Mouse (Mus musculus) stomach, embryonic 15.5 days (tissue): Measurements from ENCODE around the gene Tmem63b. TPM values are rescaled to one million over a fixed set of nuclear protein-coding genes. Genes with fewer than 3 reads are reported as not detected.

Source experiments
- ATAC-seq: fragments of 200-750 bp; cut with Nextera tagmentation; 2 replicates; pipeline ENCODE4 v1.8.0; 2017; ENCODE audit warnings: low read depth, moderate number of reproducible peaks, moderate TSS enrichment; ENCODE audit not compliant: insufficient read depth, low FRiP score
- H3K27ac ChIP-seq: fragments of 300-500 bp; sonication (generic); 2 replicates; pipeline ENCODE4 v1.5.1; 2015; ENCODE audit warnings: mild to moderate bottlenecking, inconsistent platforms
- H3K27me3 ChIP-seq: fragments of 300-500 bp; sonication (generic); replicated peaks from 2 replicates; pipeline ENCODE4 v1.6.1; 2015; ENCODE audit warnings: inconsistent platforms
- H3K36me3 ChIP-seq: fragments of 300-500 bp; sonication (generic); 2 replicates; pipeline ENCODE4 v1.6.1; 2015; ENCODE audit warnings: inconsistent platforms
- H3K4me1 ChIP-seq: fragments of 300-500 bp; sonication (generic); 2 replicates; pipeline ENCODE4 v1.6.1; 2015; ENCODE audit warnings: inconsistent platforms
- H3K4me2 ChIP-seq: fragments of 300-500 bp; sonication (generic); 2 replicates; pipeline ENCODE4 v1.6.1; 2015; ENCODE audit warnings: mild to moderate bottlenecking, inconsistent platforms
- H3K4me3 ChIP-seq: fragments of 300-500 bp; sonication (generic); replicated peaks from 2 replicates; pipeline ENCODE4 v1.5.1; 2015; ENCODE audit warnings: inconsistent platforms
- H3K9ac ChIP-seq: fragments of 300-500 bp; sonication (generic); 2 replicates; pipeline ENCODE4 v1.6.1; 2015; ENCODE audit warnings: inconsistent platforms
- H3K9me3 ChIP-seq: fragments of 300-500 bp; sonication (generic); 2 replicates; pipeline ENCODE4 v1.6.1; 2016; ENCODE audit warnings: inconsistent platforms
- WGBS: fragments of 180-500 bp; shearing (Covaris S2); methylation state at CpG from one replicate; pipeline ENCODE4 v1.1.7; 2015; 5-methylcytosine and 5-hydroxymethylcytosine counted together
- polyA plus RNA-seq: library from polyadenylated mRNA; unstranded; fragments of >200 nt; fragmentation: Nextera tagmentation; extraction: Ambion mirVana; gene quantifications from 2 replicates; pipeline ENCODE4 v1.2.1, GENCODE M21; 2015

Tmem63b gene
- polyA plus RNA-seq, 1 experiment from 2014 or later, result 39.8 TPM

- ATAC-seq, result peak; percentile 67; the same call in 1 of the 2 replicates
- Histone ChIP-seq H3K4me2 (no peak overlapping the region), H3K36me3 (peaks cover 4% of the 10 kb centered on the region; the same call in 1 of the 2 replicates), H3K27ac (peak overlapping the region; percentile 54), H3K4me1 (peaks cover 13% of the 10 kb centered on the region; the same call in 1 of the 2 replicates), H3K27me3 (no peaks in the 10 kb centered on the region), H3K4me3 (no peak overlapping the region), H3K9ac (no peak overlapping the region), H3K9me3 (no peaks in the 10 kb centered on the region)
- WGBS, result 29% methylated on average over 4 of the region's 4 CpGs
Observed at GRCm38 (mm10) chr17:45702254-45702653, 15.5 kb upstream of the Tmem63b start.

GRCm38 (mm10) chr17:45701236-45701591, 14.5 kb upstream of the Tmem63b start:
- no peaks in the 10 kb centered on the region for H3K9me3 ChIP-seq
- no peaks in the 10 kb centered on the region for H3K27me3 ChIP-seq
- H3K4me1 ChIP-seq, result peaks cover 13% of the 10 kb centered on the region; the same call in 1 of the 2 replicates
- H3K27ac ChIP-seq, result no peak overlapping the region
- ATAC-seq, result no peak
- H3K4me2 ChIP-seq, result no peak overlapping the region
- WGBS, result 70% methylated on average over 9 of the region's 9 CpGs
- H3K9ac ChIP-seq, result no peak overlapping the region
- peaks cover 9% of the 10 kb centered on the region; the same call in 1 of the 2 replicates for H3K36me3 ChIP-seq
- H3K4me3 ChIP-seq, result no peak overlapping the region

GRCm38 (mm10) chr17:45700496-45701235, 14.0 kb upstream of the Tmem63b start:
- H3K36me3 ChIP-seq, result peaks cover 10% of the 10 kb centered on the region; the same call in 1 of the 2 replicates
- H3K9me3 ChIP-seq, result no peaks in the 10 kb centered on the region
- no peak overlapping the region for H3K27ac ChIP-seq
- peak; percentile 33; the same call in 1 of the 2 replicates for ATAC-seq
- H3K4me2 ChIP-seq, result no peak overlapping the region
- 46% methylated on average over 9 of the region's 16 CpGs for WGBS
- H3K9ac ChIP-seq, result no peak overlapping the region
- no peaks in the 10 kb centered on the region for H3K27me3 ChIP-seq
- H3K4me1 ChIP-seq, result peaks cover 13% of the 10 kb centered on the region; the same call in 1 of the 2 replicates
- H3K4me3 ChIP-seq, result no peak overlapping the region

- Histone ChIP-seq H3K9me3 (no peaks in the 10 kb centered on the region), H3K27me3 (no peaks in the 10 kb centered on the region), H3K4me3 (no peak overlapping the region), H3K36me3 (peaks cover 10% of the 10 kb centered on the region; the same call in 1 of the 2 replicates), H3K27ac (no peak overlapping the region), H3K4me1 (peaks cover 19% of the 10 kb centered on the region), H3K4me2 (no peak overlapping the region), H3K9ac (no peak overlapping the region)
- WGBS, result 72% methylated on average over 3 of the region's 3 CpGs
- no peak for ATAC-seq
Observed at GRCm38 (mm10) chr17:45699039-45699740, 12.5 kb upstream of the Tmem63b start.

- Histone ChIP-seq H3K4me3 (no peak overlapping the region), H3K27me3 (no peaks in the 10 kb centered on the region), H3K4me1 (peaks cover 25% of the 10 kb centered on the region), H3K9me3 (no peaks in the 10 kb centered on the region), H3K4me2 (no peak overlapping the region), H3K36me3 (peaks cover 10% of the 10 kb centered on the region; the same call in 1 of the 2 replicates), H3K27ac (no peak overlapping the region), H3K9ac (no peak overlapping the region)
- WGBS, result 78% methylated on average over 6 of the region's 6 CpGs
- ATAC-seq, result no peak
Observed at GRCm38 (mm10) chr17:45698368-45698767, 11.7 kb upstream of the Tmem63b start.

- peaks cover 25% of the 10 kb centered on the region for H3K4me1 ChIP-seq
- H3K9me3 ChIP-seq, result no peaks in the 10 kb centered on the region
- no peaks in the 10 kb centered on the region for H3K27me3 ChIP-seq
- ATAC-seq, result no peak
- peak overlapping the region; percentile 49 for H3K27ac ChIP-seq
- no peak overlapping the region for H3K9ac ChIP-seq
- peaks cover 10% of the 10 kb centered on the region; the same call in 1 of the 2 replicates for H3K36me3 ChIP-seq
- 86% methylated on average over 9 of the region's 9 CpGs for WGBS
- no peak overlapping the region for H3K4me2 ChIP-seq
- H3K4me3 ChIP-seq, result no peak overlapping the region
Observed at GRCm38 (mm10) chr17:45696981-45697380, 10.3 kb upstream of the Tmem63b start.

GRCm38 (mm10) chr17:45695227-45696120, 8.8 kb upstream of the Tmem63b start:
- Histone ChIP-seq H3K36me3 (peaks cover 10% of the 10 kb centered on the region; the same call in 1 of the 2 replicates), H3K27me3 (no peaks in the 10 kb centered on the region), H3K27ac (no peak overlapping the region), H3K4me2 (no peak overlapping the region), H3K4me3 (no peak overlapping the region), H3K9ac (no peak overlapping the region; the same call in 1 of the 2 replicates), H3K4me1 (peaks cover 21% of the 10 kb centered on the region; the same call in 1 of the 2 replicates), H3K9me3 (no peaks in the 10 kb centered on the region)
- no peak for ATAC-seq
- whole genome bisulfite sequencing, result 60% methylated on average over 23 of the region's 23 CpGs

- peaks cover 16% of the 10 kb centered on the region; the same call in 1 of the 2 replicates for H3K4me1 ChIP-seq
- no peaks in the 10 kb centered on the region for H3K9me3 ChIP-seq
- 67% methylated on average over 18 of the region's 18 CpGs for WGBS
- H3K4me2 ChIP-seq, result peak overlapping the region; percentile 12; the same call in 1 of the 2 replicates
- H3K4me3 ChIP-seq, result no peak overlapping the region
- 0 out of 2 replicates have a peak, but pooled peaks cover 6% of the 10 kb centered on the region for H3K36me3 ChIP-seq
- H3K27ac ChIP-seq, result 0 out of 2 replicates have a peak overlapping the region, but pooled peaks have one; percentile 18
- no peak overlapping the region for H3K9ac ChIP-seq
- ATAC-seq, result 0 out of 2 replicates have a peak, but pooled peaks have one; percentile 36
- no peaks in the 10 kb centered on the region for H3K27me3 ChIP-seq
Observed at GRCm38 (mm10) chr17:45693812-45694565, 7.3 kb upstream of the Tmem63b start.

- 74% methylated on average over 5 of the region's 5 CpGs for WGBS
- H3K4me2 ChIP-seq, result no peak overlapping the region
- no peaks in the 10 kb centered on the region for H3K27me3 ChIP-seq
- peaks cover 25% of the 10 kb centered on the region for H3K4me1 ChIP-seq
- H3K27ac ChIP-seq, result no peak overlapping the region
- H3K4me3 ChIP-seq, result no peak overlapping the region
- H3K9me3 ChIP-seq, result no peaks in the 10 kb centered on the region
- no peak for ATAC-seq
- 0 out of 2 replicates have a peak, but pooled peaks cover 5% of the 10 kb centered on the region for H3K36me3 ChIP-seq
- no peak overlapping the region for H3K9ac ChIP-seq
Observed at GRCm38 (mm10) chr17:45692159-45692558, 5.5 kb upstream of the Tmem63b start.

GRCm38 (mm10) chr17:45690044-45690443, 3.3 kb upstream of the Tmem63b start:
- peaks cover 24% of the 10 kb centered on the region for H3K4me1 ChIP-seq
- no peak overlapping the region for H3K4me2 ChIP-seq
- no peak for ATAC-seq
- no peaks in the 10 kb centered on the region for H3K27me3 ChIP-seq
- H3K9me3 ChIP-seq, result no peaks in the 10 kb centered on the region
- no peak overlapping the region for H3K4me3 ChIP-seq
- no peak overlapping the region for H3K27ac ChIP-seq
- no peak overlapping the region for H3K9ac ChIP-seq
- no peaks in the 10 kb centered on the region for H3K36me3 ChIP-seq
- 83% methylated on average over 4 of the region's 4 CpGs for WGBS

GRCm38 (mm10) chr17:45689120-45689519, 2.4 kb upstream of the Tmem63b start:
- H3K4me1 ChIP-seq, result peaks cover 29% of the 10 kb centered on the region
- H3K9ac ChIP-seq, result no peak overlapping the region
- no peaks in the 10 kb centered on the region for H3K36me3 ChIP-seq
- no peak overlapping the region for H3K4me3 ChIP-seq
- H3K9me3 ChIP-seq, result no peaks in the 10 kb centered on the region
- H3K27ac ChIP-seq, result no peak overlapping the region
- H3K4me2 ChIP-seq, result no peak overlapping the region
- 61% methylated on average over 9 of the region's 9 CpGs for WGBS
- no peaks in the 10 kb centered on the region for H3K27me3 ChIP-seq
- no peak for ATAC-seq
